Mouse (Mus musculus) naive thymus-derived CD4-positive, alpha-beta T cell, adult 2 months (primary cell): ENCODE data around the gene Defb21.
A peak's percentile ranks its signal among the peaks of the same experiment; 100 is the strongest.

ENCODE experiments used
- DNase-seq: peaks from one replicate; pipeline ENCODE4 v3.0.0-alpha.2; 2011; ENCODE audit warnings: low read depth

The Defb21 gene

DNA sequence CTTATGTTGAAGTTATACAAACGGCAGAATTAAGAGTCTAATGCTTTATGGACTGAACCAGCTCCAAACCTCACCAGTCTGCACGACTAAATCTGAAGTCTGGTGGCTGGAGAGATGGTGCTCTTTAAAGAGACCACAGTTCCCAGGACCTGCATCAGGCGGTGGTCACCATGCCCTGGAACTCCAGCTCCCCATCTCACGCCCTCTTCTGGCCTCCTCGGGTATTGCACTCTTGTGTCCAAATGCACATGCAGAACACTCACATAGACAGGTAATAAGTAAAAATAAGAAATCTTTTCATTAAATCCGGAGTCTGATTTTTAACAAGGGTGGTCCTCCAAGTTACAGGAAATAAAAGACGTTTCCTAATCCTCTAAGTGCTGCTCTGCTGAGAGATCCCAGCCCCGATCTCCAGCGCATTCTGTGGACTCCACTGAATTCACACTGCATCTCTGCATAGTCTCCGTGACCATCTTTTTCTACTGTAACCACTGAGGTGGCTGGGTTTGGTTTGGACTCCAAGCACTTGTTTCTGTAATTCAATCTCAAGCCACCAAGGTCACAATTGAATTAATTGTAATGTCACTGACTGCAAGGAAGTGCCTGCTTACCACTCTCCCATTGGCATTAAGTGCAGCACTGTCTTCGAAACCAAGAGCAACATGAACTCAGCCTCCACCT lies at the start of gene Defb21:
Gene Defb21 (plus strand): TSS at position 631 of the 681 bp plus-strand sequence.
- no peak for DNase-seq

DNA sequence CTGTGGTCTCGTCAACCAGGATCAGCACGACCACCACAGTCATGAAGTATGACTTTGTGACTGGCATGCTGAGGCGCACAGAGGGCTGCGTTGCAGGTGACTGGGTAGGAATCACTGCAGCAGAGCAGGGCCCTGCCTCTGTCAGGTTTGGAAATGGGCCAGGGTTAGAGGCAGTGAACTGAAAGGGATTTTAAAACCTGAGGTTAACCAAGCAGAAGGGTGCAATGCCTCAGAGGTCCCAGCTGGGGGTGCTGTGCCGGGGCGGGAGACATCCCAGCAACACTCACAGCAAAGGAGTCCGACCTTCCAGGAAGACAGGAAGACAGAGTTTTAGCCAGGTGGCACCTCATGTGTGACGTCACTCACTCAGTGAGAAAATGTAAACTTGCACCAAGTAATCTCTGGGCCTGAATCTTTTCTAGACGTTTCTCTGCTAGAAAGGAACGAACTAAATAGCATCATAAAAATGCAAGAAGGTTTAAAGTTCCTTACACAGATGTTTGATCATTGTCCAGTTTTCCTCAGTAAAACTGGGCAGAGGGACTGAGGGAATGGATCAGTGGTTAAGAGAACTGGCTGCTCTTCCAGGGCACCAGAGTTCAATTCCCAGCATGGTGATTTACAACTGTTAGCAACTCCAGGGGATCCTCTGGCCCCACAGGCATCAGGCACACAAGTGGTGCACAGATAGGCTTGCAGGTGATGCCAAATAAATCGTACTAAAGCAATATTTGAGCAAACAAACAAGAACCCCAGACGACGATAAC lies 32.4 kb upstream of the Defb21 start, which contains the start of gene Defb29:
Gene Defb29 (minus strand): TSS at position 155 of the 767 bp plus-strand sequence.
- no peak for DNase-seq

GRCm38 (mm10) chr2:152541979-152542378 lies 30.6 kb upstream of the Defb21 start:
- no peak for DNase-seq

DNA sequence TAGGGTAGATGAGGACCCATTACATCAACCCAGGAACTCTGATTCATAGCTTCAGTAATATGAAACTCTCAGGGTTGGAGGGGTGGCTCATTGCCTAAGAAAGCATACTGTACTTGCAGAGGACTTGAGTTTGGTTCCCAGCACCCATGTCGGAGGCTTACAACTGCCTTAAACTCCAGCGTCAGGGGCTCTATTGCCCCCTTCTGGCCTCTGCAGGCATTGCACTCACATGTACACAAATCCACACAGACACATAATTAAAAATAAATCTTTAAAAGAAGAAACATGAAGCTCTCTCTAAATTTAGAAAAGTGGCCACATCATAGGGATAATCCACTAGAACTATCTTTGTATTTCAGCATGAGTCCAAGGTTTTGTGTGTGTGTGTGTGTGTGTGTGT lies 29.6 kb upstream of the Defb21 start:
- no peak for DNase-seq

DNA sequence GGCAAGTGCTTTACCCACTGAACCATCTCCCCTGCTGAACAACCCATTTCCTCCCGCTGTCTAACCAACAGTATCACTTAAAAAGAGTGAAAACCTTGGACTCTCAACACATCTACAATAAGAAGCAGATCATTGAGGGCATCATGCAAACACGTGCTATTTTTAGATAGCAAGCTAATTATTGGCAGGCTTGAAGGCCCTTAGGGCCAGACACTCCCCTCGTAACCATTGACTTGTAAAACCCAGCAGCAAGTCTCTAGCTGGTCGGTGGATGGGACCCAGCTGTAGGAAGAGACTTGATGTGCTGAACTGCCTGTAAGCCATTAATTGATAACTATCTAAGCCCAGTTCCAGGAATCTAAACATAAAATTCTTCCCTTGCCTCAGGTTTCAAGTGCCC lies 29.1 kb upstream of the Defb21 start:
- no peak for DNase-seq

- no peak for DNase-seq
These were observed 27.9 kb upstream of the Defb21 start for GRCm38 (mm10) chr2:152544691-152545090.

GRCm38 (mm10) chr2:152548124-152548523 lies 24.4 kb upstream of the Defb21 start:
- no peak for DNase-seq

DNA sequence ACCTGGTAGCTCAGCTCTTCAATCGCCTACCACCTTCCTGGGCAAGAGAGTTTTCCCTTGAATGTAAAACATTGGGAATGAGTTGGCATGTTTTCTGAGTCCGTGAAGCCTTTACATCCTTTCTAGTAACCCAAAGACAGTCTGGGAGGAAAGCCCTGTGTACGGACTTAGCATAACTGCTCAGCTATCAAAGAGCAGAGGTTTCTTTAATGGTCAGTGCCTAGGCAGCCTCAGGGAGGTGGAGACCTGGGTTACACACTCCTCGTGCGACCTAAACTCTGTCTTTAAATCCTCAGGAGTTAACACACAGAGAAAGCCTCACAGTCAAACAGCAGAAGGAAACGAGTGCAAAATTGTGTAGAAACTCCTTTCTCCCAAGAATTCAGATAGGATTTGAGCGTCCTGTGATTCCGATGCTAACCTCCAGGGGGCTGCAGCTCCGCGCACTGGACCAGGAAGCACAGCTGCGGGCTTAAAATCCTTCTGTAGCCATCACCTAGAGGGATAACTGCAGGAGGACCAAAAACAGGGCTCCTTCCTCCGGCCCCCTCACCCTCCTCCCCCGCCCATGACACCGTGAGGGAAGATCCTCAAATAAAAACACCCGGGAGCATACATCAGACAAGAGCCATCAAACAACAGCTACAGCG lies 18.6 kb upstream of the Defb21 start:
- DNase-seq, result peak; percentile 18

- DNase-seq, result peak; percentile 3
These were observed 15.9 kb upstream of the Defb21 start for GRCm38 (mm10) chr2:152556655-152557054.

DNA sequence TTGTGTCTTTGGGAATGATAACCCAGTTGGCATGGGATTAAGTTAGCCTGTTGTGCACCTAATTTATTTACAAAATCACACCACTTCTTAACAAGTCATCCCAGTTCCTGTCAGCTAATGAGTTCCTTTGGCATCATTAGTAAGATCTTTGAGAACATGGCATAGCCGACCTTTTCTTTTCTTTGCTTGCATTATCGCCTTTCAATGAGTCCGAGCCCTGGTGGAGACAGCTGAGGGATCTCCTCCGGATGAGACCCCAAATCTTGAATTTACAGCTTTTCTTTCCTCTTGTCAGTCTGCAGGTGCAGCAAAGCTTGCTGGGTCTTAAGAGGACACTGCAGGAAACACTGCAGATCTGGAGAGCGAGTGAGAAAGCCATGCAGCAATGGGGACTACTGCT lies 3.5 kb upstream of the Defb21 start, which contains the start of gene Gm17416:
Gene Gm17416 (plus strand): TSS at position 301 of the 400 bp plus-strand sequence.
- no peak for DNase-seq

DNA sequence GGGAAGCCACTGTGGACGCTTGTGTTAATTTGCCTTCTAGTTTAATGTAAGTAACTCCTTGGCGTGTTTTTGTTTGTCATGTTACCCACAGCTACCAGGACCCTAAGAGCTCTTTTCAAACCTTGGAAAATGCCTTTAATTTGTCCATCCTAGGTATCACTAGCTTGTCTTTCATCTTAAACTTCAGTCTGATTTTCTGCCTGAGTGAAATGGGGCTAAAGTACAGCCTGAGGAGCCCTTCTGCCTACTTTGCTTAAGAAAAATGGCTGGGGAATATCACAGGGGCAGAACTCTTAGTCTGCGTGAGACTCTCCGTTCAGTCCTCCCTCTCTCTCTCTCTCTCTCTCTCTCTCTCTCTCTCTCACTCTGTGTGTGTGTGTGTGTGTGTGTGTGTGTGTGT lies 2.7 kb upstream of the Defb21 start:
- no peak for DNase-seq

GRCm38 (mm10) chr2:152570313-152570712 lies 2.2 kb upstream of the Defb21 start:
- DNase-seq, result no peak

DNA sequence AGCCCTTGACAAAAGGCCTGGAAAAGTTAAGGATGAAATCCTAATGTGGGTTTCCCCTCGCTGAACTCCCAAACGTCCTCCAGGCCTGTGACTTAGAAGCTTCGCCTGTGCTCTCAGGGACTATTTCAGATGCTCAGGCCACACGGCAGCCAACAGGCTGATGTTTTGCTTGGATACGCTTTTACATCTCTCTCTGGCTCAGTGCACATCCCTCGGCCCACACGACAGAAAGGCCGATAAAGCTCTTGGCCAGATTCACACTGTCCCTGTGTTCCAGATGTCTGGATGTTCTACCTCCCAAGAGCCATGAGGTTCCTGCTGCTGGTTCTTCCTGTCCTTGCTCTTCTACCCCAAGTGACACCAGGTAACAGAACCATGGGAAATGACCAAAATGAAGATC lies 940 bp downstream of the Defb21 start:
- no peak for DNase-seq

GRCm38 (mm10) chr2:152580107-152580506 lies 7.6 kb downstream of the Defb21 start, which contains the start of gene Defb19:
Gene Defb19 (minus strand): TSS chr2:152580312.
- no peak for DNase-seq

DNA sequence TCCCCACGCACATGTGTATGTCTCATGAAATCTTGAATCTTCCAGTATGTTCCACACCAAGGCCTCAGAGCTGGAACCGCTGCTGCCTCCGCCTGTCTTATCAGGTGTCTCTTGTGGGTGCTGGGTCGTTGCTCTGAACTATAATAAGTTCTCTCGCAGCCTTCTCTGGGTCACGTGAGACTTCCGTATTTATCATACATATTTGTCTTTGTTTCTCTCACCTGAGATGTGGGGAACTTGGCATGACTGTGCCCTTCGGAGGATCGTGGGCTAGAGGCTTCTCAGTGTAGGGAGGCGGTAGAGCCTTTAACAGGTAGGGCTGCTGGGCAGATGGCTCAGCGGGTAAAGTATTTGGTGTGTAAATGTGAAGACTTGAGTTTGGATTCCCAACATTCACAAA lies 8.1 kb downstream of the Defb21 start:
- DNase-seq, result no peak

DNA sequence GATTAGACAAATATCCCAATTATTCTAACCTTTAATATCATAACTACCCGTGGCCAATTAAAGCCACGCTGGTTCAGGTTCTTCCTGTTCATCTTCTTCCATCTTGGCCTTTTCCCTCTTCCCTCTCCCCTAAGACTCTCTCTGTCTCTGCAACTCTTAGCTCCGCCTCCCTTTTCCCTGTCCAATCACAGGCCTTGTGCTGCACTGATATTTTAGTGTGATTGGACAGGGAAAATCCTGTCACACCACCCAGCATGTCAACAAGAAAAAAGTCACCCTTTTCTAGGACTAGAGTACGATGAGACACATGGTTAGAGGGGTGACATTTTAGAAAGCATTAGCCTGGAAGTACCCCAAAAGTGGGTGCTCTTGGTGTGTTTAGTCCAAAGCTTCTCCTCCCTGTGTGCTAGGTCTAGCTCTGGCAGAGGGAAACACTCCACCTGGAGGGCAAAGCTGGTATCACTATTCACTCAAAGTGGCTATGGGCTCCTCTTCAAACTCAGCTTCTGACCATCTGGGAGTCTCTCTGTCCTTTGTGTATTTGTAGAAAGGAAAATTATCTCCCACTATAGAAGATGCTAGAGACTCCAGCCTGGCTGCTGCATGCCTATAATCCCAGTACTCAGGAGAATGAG lies 14.5 kb downstream of the Defb21 start:
- no peak for DNase-seq

- DNase-seq, result no peak
These were observed 15.9 kb downstream of the Defb21 start for GRCm38 (mm10) chr2:152588450-152588849.

GRCm38 (mm10) chr2:152589021-152589420 lies 16.5 kb downstream of the Defb21 start:
- DNase-seq, result no peak

GRCm38 (mm10) chr2:152599299-152599698 lies 26.8 kb downstream of the Defb21 start, which contains the start of gene Defb45:
Gene Defb45 (minus strand): TSS chr2:152599399.
- no peak for DNase-seq

- DNase-seq, result no peak
These were observed 27.5 kb downstream of the Defb21 start for GRCm38 (mm10) chr2:152600076-152600475.

DNA sequence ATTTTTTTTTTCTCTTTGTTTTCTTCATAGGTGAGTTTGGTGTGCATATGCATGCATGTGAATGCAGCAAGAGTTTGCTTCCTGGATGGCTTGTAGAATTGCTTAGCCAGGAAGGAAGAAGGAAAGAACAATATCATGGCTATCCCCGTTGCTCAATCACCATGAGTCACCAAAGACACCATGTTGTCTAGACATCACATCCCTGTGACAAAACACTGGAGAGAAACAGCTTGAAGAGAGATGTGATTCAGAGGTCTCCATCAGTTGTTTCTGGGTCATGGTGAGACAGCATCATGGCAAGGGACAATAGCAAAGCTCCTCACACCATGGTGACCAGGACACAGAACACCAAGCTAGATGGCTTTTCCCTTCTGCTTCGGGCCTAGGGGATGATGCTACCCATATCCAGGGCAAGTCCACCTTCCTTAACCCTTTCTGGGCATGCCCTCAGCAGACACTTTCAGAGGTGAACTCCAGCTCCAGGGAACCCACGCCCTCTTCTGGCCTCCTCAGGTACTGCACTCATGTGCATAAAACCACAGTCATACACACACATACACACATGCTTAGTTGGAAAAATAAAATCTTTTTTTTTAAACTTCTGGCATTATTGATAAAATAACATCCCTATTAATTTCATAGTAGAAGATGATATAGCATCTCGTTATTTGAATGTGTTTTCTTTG lies 28.9 kb downstream of the Defb21 start:
- DNase-seq, result no peak

DNA sequence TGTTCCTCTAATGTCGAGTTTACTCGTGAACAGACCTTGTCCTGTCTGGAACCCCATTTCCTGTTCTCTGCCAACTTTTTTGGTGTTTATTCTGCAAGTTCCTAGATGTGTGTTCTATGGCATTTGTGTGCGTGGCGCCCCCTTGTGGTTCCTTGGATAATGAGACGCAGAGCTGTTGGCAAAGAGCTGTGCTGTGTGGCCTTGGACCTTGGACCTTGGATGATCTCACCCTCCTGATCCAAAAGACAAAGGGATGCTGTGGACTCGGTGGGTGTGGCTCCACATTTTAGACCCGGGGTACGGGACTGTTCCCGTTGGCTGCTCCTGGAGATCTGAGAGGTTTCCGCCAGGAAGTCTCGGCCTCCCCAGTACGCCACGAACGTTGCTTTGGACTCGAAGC lies 31.5 kb downstream of the Defb21 start, which contains the start of gene Defb36:
Gene Defb36 (plus strand): TSS at position 271 of the 400 bp plus-strand sequence.
- DNase-seq, result peak; percentile 28
